ENCODE assay signal across 8 mouse cellular contexts in genomic region chr12:51691845-51692632, GRCm38 (mm10). TPM values are rescaled to one million over a fixed set of nuclear protein-coding genes. Genes with fewer than 3 reads are reported as not detected.
A peak's percentile ranks its signal among the peaks of the same experiment; 100 is the strongest.
DNase-seq lines count a peak whose midpoint lies in the region; ATAC-seq lines count a peak whose summit lies in the region.

Gene Strn3, minus strand, starts transcription at chr12:51691897.

- peak; percentile 86 for ATAC-seq in megakaryocyte progenitor cell, adult 5-6 weeks (replicated peaks; ENCODE audit: poor library complexity)

- peak; percentile 98 for DNase-seq in adipocyte (ENCODE audit: low spot score)
- DNase-seq in embryo, embryonic 10 days (ENCODE audit: low spot score), result peak; percentile 97
- DNase-seq in gastrocnemius, postnatal 10 days, result peak; percentile 94
- peak; percentile 97 for DNase-seq in induced T-regulatory cell, adult 2 months (ENCODE audit: low read depth)
- peak; percentile 92 to 96 for DNase-seq in left cerebral cortex, adult 9 months (ENCODE audit: low spot score in 2 of 2)
- peak; percentile 96 for DNase-seq in right cerebral cortex, postnatal 14 days
- peak; percentile 94 to 96 for DNase-seq in urinary bladder, postnatal 36 days (ENCODE audit: low spot score in 2 of 2)

RNA-seq across cellular contexts. Expression of gene Strn3, which starts in this region (rescaled TPM):
- 100 to 1,000 TPM; 137 to 138 TPM for total RNA-seq in gastrocnemius, postnatal 10 days (2021)
- 34.8 and 36.5 TPM in 2 replicates for total RNA-seq in megakaryocyte progenitor cell, adult 5-6 weeks (2015)
- total RNA-seq in megakaryocyte progenitor cell, adult 5-6 weeks (2017), result 47.9 and 69.3 TPM in 2 replicates

Comparison
In these comparisons a context has a peak if more than half of its experiments do, and no peak if none do; other contexts are left out.
1. Peak in every context shown above with its lines: DNase-seq and ATAC-seq.